Mouse (Mus musculus) G1E (cell line): ENCODE measurements around the gene 1700003E16Rik. TPM values are rescaled to one million over a fixed set of nuclear protein-coding genes. Genes with fewer than 3 reads are reported as not detected.

Source experiments
- ATAC-seq: 2 replicates; pipeline ENCODE4 v1.8.0; 2016; ENCODE audit warnings: mild to moderate bottlenecking; ENCODE audit not compliant: insufficient number of reproducible peaks, poor library complexity, low FRiP score, severe bottlenecking; ENCODE audit errors: extremely low read depth
- DNase-seq: peaks from one replicate; pipeline ENCODE4 v3.0.0; 2012; ENCODE audit warnings: low spot score
- H3K27me3 ChIP-seq: 2 replicates; pipeline ENCODE4 v1.6.1; 2012; ENCODE audit warnings: mild to moderate bottlenecking, low read length, inconsistent platforms; ENCODE audit not compliant: insufficient read depth
- H3K36me3 ChIP-seq: replicated peaks from 2 replicates; pipeline ENCODE3; 2012; ENCODE audit warnings: mild to moderate bottlenecking, inconsistent platforms
- H3K4me1 ChIP-seq: 2 replicates; pipeline ENCODE4 v1.6.1; 2012; ENCODE audit warnings: low read depth, low read length, inconsistent platforms, mixed read lengths; ENCODE audit not compliant: insufficient read depth
- H3K4me3 ChIP-seq: 2 replicates; pipeline ENCODE4 v1.5.1; 2012; ENCODE audit warnings: low read depth, mild to moderate bottlenecking, inconsistent platforms, low read length, moderate library complexity, mixed read lengths
- H3K9me3 ChIP-seq: replicated peaks from 2 replicates; pipeline ENCODE4 v1.6.1; 2012; ENCODE audit warnings: inconsistent platforms
- CTCF ChIP-seq: IDR thresholded peaks from 2 replicates; pipeline ENCODE4 v1.5.1; 2012; ENCODE audit warnings: low read depth, low read length, inconsistent platforms, mixed read lengths
- GATA1 ChIP-seq: IDR thresholded peaks from 2 replicates; pipeline ENCODE4 v1.6.1; 2012; ENCODE audit warnings: borderline replicate concordance, low read length, inconsistent platforms, mixed read lengths
- GATA2 ChIP-seq: IDR thresholded peaks from 2 replicates; pipeline ENCODE4 v1.6.1; 2012; ENCODE audit warnings: low read depth, low read length, inconsistent platforms, borderline replicate concordance
- POLR2AphosphoS5 ChIP-seq: IDR thresholded peaks from 2 replicates; pipeline ENCODE4 v1.6.1; 2012; ENCODE audit warnings: low read depth, low read length, inconsistent platforms; ENCODE audit not compliant: insufficient replicate concordance
- TAL1 ChIP-seq: conservative IDR thresholded peaks from 2 replicates; pipeline ENCODE4 v1.6.1; 2012; ENCODE audit warnings: low read depth, low read length, inconsistent platforms, mixed read lengths
- polyA plus RNA-seq: library from polyadenylated mRNA; stranded (reverse); fragments of >175 nt; gene quantifications from 2 replicates; pipeline ENCODE4 v1.2.3, GENCODE M21; 2012
- total RNA-seq, 2 experiments: library from RNA; stranded (forward) in 1 of 2; stranded (reverse) in 1 of 2; fragments of 200-1000 nt in 1 of 2; fragments of >200 nt in 1 of 2; fragmentation: Nextera tagmentation in 1 of 2; gene quantifications; 2 replicates each; pipeline ENCODE4 v1.2.3; 2014 to 2017

Gene 1700003E16Rik
- total and polyA plus RNA-seq, 3 experiments: 0.16 TPM; not detected in 2

- DNase-seq (no peak), ATAC-seq (no peak)
- TF ChIP-seq TAL1 (no peak), GATA1 (no peak), GATA2 (no peak), POLR2AphosphoS5 (no peak)
- Histone ChIP-seq H3K9me3 (no peaks in the 10 kb centered on the region), H3K4me3 (no peak overlapping the region), H3K4me1 (peaks cover 33% of the 10 kb centered on the region), H3K27me3 (peaks cover 24% of the 10 kb centered on the region), H3K36me3 (peaks cover 6% of the 10 kb centered on the region)
Measured at GRCm38 (mm10) chr6:83142211-83142731, 13.9 kb upstream of the 1700003E16Rik start.

GRCm38 (mm10) chr6:83142886-83143285 lies 13.3 kb upstream of the 1700003E16Rik start:
- H3K27me3 ChIP-seq: peaks cover 26% of the 10 kb centered on the region

GRCm38 (mm10) chr6:83145209-83145608 lies 11.0 kb upstream of the 1700003E16Rik start:
- no peaks in the 10 kb centered on the region for H3K9me3 ChIP-seq
- DNase-seq (no peak), ATAC-seq (no peak)
- H3K27me3 ChIP-seq: peaks cover 33% of the 10 kb centered on the region
- TF ChIP-seq CTCF: no peak
- no peak overlapping the region for H3K4me3 ChIP-seq
- peaks cover 11% of the 10 kb centered on the region for H3K36me3 ChIP-seq
- H3K4me1 ChIP-seq: peaks cover 19% of the 10 kb centered on the region

More at GRCm38 (mm10) chr6:83142886-83143285, 13.3 kb upstream of the 1700003E16Rik start:
- Histone ChIP-seq H3K4me3 (no peak overlapping the region), H3K4me1 (peaks cover 28% of the 10 kb centered on the region), H3K36me3 (peaks cover 10% of the 10 kb centered on the region), H3K9me3 (no peaks in the 10 kb centered on the region)
- no peak for DNase-seq
- no peak for ATAC-seq
- TF ChIP-seq CTCF (no peak), TAL1 (no peak), POLR2AphosphoS5 (no peak), GATA1 (no peak), GATA2 (no peak)

- peaks cover 21% of the 10 kb centered on the region for H3K4me1 ChIP-seq
- TF ChIP-seq CTCF: no peak
- TF ChIP-seq GATA2: no peak
- TF ChIP-seq POLR2AphosphoS5: no peak
- TF ChIP-seq GATA1: no peak
- no peak for TF ChIP-seq TAL1
- ATAC-seq: no peak
Measured at GRCm38 (mm10) chr6:83145805-83146204, 10.4 kb upstream of the 1700003E16Rik start.

GRCm38 (mm10) chr6:83147280-83147679 lies 8.9 kb upstream of the 1700003E16Rik start:
- Histone ChIP-seq H3K27me3 (peaks cover 49% of the 10 kb centered on the region), H3K9me3 (no peaks in the 10 kb centered on the region), H3K36me3 (peaks cover 11% of the 10 kb centered on the region), H3K4me3 (no peak overlapping the region), H3K4me1 (peaks cover 27% of the 10 kb centered on the region)
- DNase-seq (no peak), ATAC-seq (no peak)
- TF ChIP-seq POLR2AphosphoS5 (no peak), GATA2 (no peak), GATA1 (no peak), CTCF (no peak)

More at GRCm38 (mm10) chr6:83145805-83146204, 10.4 kb upstream of the 1700003E16Rik start:
- H3K9me3 ChIP-seq: no peaks in the 10 kb centered on the region
- no peak for DNase-seq
- H3K4me3 ChIP-seq: no peak overlapping the region
- H3K27me3 ChIP-seq: peaks cover 38% of the 10 kb centered on the region
- peaks cover 11% of the 10 kb centered on the region for H3K36me3 ChIP-seq

- Histone ChIP-seq H3K9me3 (no peaks in the 10 kb centered on the region), H3K36me3 (peaks cover 11% of the 10 kb centered on the region), H3K4me3 (no peak overlapping the region), H3K27me3 (peaks cover 79% of the 10 kb centered on the region), H3K4me1 (peaks cover 33% of the 10 kb centered on the region)
- DNase-seq (no peak), ATAC-seq (no peak)
- TF ChIP-seq GATA1 (no peak), CTCF (no peak), TAL1 (no peak), POLR2AphosphoS5 (no peak)
Measured at GRCm38 (mm10) chr6:83151721-83152120, 4.5 kb upstream of the 1700003E16Rik start.

- no peaks in the 10 kb centered on the region for H3K9me3 ChIP-seq
- TF ChIP-seq GATA1: no peak
- no peak for TF ChIP-seq POLR2AphosphoS5
- no peak for TF ChIP-seq CTCF
- no peak for TF ChIP-seq GATA2
- no peak for TF ChIP-seq TAL1
- ATAC-seq (no peak), DNase-seq (no peak)
- H3K4me1 ChIP-seq: peaks cover 26% of the 10 kb centered on the region
- peaks cover 2% of the 10 kb centered on the region for H3K36me3 ChIP-seq
- H3K4me3 ChIP-seq: no peak overlapping the region
- H3K27me3 ChIP-seq: peaks cover 70% of the 10 kb centered on the region
Measured at GRCm38 (mm10) chr6:83153038-83153437, 3.2 kb upstream of the 1700003E16Rik start.
